Mouse (Mus musculus) right cerebral cortex, postnatal 14 days (tissue): Measurements from ENCODE around the gene Slc4a8.

Experiments
- DNase-seq: peaks from one replicate; pipeline ENCODE4 v3.0.0; 2022

Gene Slc4a8

DNA sequence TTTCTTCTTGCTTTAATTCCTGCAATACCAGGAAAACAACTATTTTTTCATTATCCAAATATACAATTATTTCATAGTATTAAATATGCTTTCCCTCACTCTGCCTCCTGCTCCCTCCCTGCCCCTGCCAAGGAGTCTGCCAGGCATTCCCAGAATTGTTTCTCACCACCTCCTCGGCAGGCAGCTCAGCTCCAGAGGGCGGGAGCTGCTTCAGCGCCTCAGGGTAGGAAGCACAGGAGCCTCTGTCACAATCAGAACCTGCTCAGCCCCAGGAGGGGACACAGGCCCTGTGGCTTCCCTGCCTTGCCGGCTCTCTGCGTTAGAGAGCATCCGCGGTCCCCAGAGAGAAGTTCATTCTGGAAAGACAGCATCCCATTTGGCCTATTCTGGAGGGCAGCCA is 71.2 kb downstream of the Slc4a8 start:
- DNase-seq = no peak

DNA sequence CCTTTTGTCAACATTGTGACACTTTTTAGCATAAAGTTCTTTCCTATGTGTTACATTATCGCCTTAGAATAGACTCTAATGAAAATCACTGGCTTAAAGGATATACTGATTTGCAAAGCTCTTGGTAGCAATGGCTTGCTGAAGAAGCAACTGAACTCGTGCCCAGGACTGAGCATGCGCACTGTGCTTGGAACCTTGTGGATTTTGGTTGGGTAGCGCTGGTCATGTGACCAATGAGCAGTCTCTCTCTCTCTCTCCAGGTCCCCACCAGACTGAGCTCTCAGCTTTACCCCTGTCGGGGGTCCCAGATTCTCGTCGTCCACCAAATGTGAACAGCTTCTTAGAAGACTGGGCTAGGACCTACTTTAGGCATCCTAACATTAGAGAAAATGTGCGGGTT is 75.2 kb downstream of the Slc4a8 start:
- no peak for DNase-seq

DNA sequence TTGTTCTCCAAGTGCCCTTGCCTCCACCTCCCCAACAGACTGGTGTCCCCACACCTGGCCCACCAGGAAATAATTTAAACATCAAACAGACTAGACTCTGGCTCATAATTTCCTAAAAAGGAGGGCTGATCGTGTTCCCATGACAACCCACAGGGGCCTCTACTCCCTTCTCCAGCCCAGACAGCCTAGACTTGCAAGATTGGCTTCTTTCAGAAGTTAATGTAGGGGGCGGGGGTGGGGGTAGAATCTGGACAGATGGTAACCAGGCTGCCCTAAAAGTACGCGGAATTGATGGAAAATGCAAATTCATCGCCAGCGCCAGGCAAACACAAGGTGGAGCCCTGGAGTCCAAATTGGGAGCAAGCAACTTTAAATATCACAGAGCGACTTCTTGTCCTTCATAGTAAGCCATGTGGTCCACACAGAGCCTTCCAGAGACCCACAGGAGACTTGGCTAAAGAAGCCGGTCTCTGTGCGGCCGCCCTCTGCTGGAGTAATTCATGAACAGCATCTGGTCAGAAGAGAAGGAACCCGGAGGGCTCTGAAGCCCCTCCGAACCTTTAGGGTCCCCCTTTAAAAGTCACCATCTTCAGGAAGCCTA is 77.2 kb downstream of the Slc4a8 start:
- DNase-seq = peak; percentile 59

DNA sequence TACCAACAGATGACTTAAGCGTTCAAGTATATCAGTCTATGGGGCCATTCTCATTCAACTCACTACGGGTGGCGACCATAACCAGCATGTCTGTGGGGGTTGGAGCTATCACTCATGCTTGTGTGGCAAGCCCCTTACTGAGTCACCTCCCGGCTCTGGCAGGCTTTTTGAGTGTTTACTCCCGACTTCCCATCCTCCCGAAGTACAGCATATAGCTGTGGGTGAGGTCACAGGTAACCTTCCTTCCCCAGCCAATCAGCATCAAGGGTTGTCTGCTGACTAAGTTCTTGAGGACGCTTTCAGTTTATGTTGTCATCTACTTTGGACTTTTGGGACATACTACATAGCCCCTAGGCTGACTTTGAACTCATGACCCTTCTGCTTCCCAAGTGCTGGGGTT is 82.8 kb downstream of the Slc4a8 start:
- DNase-seq = no peak

DNA sequence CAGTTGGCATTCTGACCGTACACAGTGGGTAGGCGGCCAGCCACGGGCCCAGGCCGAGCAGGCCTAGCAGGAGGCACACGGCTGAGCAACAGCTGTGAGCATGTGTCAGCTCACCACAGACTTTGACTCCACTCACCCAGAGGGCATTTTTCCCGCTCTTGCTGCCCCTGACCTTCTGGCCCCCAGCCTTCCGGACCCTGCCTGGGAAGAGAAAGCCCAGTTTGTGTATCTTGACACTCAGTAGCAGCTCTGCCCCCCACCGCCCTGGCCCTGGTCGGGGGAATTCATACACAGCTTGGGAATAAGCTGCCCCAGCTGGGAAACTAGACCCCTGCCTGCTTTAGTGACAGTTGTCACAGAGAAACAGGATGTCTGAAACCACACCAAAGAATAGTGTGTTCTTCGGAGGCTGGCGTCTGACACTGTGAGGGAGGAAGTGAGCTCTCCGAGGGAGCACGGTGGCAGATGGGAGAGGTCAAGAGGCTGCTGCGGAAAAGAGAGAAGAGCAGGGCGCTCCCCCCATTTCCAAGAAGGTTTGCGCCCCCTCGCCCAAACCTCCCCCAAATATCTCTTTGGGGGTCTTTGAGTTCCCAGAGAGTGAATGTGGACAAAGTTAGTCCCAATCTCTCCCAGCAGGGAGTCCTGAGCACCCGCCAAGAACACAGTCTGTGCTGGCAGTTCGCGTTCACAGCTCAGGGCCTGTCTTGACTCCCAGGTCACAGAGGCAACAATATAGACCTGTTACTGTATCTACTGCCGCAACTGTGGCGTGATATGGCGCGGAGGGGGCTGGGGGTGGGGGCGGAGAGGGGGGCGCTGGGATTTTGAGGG is 83.7 kb downstream of the Slc4a8 start:
- DNase-seq = no peak

DNA sequence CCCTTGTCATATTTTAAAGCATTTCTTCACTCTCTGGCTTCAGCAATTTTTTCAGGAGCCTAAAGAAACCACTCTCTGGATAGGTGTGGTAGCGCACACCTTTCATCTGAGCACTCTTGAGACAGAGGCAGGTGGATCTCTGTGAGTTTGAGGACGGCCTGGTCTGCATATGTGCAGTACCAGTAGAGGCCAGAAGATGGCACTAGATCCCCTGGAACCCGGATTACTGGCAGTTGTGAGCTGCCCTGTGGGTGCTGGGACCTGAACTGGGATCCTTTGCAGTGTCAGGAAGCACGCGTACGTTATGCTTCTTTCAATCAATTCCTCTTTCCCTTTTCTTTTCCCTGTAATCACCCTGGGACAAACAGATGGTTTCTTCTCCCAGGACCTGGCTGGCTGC is 85.6 kb downstream of the Slc4a8 start:
- no peak for DNase-seq

DNA sequence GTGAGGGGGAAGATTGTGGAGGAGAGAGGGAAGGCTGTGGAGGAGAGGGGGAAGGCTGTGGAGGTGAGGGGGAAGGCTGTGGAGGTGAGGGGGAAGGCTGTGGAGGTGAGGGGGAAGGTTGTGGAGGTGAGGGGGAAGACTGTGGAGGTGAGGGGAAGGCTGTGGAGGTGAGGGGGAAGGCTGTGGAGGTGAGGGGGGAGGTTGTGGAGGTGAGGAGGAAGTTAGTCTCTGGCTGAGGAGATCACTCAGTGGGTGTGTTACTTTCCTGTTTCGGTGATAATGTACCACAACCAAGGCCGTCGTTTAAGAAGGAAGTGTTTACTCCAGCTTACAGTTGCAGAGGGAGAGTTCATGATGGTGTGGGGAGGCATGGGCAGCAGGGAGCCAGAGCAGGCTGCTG is 96.0 kb downstream of the Slc4a8 start:
- no peak for DNase-seq

DNA sequence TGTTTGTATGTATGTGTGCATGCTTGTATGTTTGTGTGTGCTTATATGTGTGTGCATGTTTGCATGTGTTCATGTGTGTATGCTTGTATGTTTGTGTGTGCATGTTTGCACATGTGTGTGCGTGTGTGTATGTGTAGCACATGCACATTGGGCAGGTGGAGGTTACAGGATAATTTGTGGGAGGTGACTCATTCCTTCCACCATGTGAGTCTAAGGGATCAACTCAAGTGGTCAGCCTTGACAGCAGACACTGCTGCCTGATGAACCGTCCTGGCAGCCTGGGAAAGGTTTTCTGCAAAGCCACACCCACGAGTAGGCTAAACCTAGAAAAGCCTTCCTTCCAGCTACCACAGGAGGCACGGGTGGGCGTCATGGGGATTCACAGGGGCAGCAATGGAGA is 99.3 kb downstream of the Slc4a8 start:
- DNase-seq = no peak

DNA sequence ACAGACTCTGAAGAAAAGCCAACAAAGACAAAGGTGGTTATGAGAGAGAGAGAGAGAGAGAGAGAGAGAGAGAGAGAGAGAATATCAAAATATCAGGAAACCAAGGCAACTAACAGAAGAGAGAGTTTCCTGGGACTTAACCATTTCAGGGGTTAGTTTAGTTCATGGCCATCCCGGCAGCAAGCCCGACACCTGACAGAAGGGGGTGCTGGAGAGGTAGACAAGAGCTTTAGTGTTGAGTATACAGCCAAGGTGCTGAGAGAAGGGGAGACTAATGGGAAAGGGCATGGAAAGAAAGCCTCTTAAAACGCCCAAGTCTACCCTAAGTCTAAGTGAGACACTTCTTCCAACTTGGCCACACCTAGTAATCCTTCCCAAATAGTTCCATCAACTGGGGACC is 104.0 kb downstream of the Slc4a8 start:
- DNase-seq = no peak

DNA sequence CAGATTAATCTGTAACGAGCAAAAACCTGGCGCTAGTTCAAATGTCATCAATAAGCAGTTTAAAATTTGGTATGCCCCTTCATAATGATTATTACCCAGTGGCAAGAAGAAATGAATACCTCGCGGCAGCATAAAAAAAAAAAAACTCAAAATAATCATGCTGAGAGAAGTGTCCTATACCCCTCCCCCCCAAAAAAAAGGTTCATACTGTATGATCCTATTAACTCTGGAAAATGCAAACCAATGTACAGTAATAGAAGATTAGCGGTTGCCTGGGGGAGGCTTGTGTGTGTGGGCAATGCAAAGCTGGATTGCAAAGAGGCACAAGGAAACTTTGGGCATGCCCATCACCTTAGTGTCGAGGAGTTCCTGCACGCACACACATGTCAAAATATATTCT is 108.0 kb downstream of the Slc4a8 start, which contains the start of gene Scn8a:
Gene Scn8a (plus strand): TSS at position 301 of the 400 bp plus-strand sequence.
- no peak for DNase-seq

DNA sequence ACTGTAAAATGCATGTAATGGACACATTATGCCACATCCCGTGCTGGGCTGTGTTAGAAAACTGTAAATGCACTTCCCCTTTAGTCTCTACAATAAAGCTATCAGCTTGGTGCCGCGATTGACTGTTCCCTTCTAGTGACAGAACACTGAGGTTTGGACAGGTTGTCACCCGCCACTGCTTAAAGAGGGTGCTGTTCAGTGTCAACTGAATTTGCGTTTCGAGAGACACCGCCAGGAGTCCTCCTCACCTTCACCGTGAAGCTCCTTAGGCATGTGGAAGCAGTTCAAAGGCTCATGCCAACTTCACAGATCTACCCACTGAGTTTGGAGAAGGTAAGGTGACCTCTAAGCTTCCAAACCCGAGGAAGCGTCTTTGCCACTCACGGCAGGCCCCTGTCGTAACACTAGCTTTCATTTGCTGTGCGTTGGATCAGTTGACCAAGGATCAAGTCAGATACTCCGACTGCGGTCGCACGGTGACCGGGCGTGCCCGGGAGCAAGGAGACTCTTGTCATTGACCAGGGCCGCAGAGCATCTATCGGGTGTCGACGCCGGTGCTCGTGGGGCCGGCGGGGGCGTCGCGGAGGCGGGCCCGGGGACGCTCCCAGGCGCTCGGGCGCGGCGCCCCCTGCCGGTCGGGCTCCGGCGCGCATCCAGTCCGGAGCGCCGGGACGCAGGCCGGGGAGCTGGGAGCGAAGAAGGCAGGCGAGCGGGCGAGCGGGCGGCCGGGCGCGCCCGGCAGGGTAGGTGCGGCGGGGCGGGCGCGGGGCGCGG is 108.6 kb downstream of the Slc4a8 start:
- DNase-seq = peak; percentile 74

DNA sequence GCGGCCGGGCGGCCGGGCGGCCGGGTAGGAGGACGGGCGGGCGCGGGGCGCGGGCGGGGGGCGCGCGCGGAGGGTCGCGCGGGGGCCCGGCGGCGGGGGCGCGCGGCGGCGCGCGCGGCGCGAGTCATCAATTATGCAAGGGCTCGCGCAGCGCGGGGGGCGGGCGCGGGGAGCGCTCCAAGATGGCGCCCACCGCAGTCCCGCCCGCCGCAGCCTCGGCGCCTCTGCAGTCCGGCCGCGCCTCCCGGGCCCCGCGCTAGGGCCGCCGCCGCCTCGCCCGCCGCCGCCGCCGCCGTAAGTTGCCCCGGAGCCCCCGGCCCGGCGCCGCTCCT is 109.2 kb downstream of the Slc4a8 start:
- DNase-seq = peak; percentile 80

DNA sequence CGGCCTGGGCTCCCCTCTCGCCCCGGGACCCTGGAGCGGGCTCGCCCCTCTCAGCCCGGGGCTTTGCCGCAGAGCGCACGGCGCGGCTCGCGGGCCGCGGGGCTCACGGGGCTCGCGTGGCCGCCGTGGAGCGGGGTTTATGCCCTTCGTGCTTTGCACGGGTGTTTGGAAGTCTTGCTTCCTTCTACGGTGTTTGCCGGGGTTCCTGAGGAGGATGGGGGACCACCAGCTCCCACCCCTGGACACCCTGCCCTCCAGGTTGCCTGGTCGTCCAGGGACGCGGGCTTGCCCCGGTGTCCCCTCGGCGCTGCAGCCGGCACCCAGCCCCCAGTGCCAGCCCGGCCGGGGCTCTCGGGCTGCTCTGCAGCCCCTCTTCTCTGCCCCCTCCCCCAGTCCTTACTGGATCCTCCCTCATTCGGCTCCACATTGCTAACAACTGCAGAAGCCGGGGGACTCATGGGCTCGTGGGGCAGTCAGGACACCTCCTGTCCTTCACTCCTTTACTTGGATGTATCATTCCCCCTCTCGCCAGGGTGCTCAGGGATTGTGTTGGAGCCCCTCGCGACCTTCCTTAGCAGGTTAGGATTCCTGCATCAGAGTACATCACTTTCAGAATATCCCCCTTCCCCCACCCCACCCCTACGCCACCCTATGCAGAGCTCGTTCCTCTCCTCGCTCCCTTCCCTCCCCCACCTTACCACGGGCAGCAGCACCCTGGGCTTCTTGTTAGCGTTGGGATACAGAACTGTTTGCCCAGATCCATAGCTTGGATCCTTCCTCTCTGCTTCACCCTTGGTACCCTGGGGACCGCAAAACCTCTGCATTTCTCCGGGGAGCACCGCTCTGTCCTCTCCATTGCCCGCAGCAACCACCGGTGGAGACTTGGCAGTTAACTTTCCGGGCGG is 109.8 kb downstream of the Slc4a8 start:
- peak; percentile 35 for DNase-seq

DNA sequence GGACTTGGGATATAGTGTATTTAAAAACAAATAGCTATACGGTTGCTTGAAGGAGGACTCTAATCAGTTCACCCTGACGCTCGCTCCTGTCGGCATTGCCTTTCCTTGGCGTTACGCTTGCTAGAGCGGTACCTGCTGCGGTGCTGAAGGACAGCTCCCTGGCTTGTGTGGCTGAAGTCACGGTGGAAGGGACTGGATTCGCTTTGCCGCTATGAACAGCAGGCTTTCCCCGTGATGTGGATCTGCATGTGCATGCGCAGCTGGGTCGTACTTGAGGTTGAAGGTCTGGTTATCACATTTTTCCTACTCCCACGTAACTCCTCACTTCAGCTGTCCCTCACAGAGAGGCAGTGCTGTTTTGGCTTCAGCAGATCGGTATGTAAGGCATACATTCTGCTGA is 111.6 kb downstream of the Slc4a8 start:
- DNase-seq = peak; percentile 57
